Mouse (Mus musculus): ENCODE results near the gene Emg1. TPM values are rescaled to one million over a fixed set of nuclear protein-coding genes. Genes with fewer than 3 reads are reported as not detected.

Emg1 gene
- polyA plus RNA-seq (2015; fragmentation: Nextera tagmentation; extraction: Ambion mirVana): 191 and 202 TPM in 2 replicates

GRCm38 (mm10) chr6:124711824-124712782 is at the start of gene Emg1, which contains the start of gene Phb2:
TSS of gene Emg1 (minus strand) at chr6:124712178.
TSS of gene Phb2 (plus strand) at chr6:124712336.
- peaks cover 23% of the 10 kb centered on the region for H3K36me3 ChIP-seq
- peak within 1 kb of the TSS; percentile 74 for H3K4me2 ChIP-seq
- peaks cover 30% of the 10 kb centered on the region for H3K4me1 ChIP-seq
- under 1% methylated on average over 71 of the region's 76 CpGs for WGBS
- peak; percentile 96 for ATAC-seq (ENCODE audit: insufficient read depth, low FRiP score, low read depth)
- H3K9ac ChIP-seq: peak within 1 kb of the TSS; percentile 81
- peak within 1 kb of the TSS; percentile 85 for H3K27ac ChIP-seq
- no peaks in the 10 kb centered on the region for H3K27me3 ChIP-seq (replicated peaks)
- peak within 1 kb of the TSS; percentile 77 for H3K4me3 ChIP-seq (replicated peaks)
- H3K9me3 ChIP-seq: no peaks in the 10 kb centered on the region

DNA sequence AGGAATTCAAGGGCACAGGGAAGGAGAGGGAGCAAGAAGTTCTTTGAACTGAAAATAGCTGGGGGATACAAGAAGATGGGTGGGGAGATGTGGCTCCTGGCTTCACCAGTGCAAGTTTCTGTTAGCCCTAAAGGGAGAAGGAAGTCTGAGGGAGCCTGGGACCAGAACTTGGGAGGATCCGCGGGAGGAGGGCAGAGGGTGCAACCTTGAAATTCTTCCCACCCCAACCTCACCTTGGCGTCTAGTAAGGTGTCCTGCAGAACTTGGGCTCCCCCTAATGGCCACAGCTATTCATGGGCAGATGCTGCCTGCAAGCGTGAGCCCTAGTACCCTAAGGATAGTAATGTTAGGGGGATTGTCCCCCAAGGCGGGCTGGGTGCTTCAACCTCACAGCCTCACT is 47.3 kb upstream of the Emg1 start:
- Histone ChIP-seq H3K9me3 (no peaks in the 10 kb centered on the region), H3K4me2 (peak overlapping the region; percentile 61), H3K27me3 (replicated peaks) (no peaks in the 10 kb centered on the region), H3K9ac (no peak overlapping the region), H3K4me3 (replicated peaks) (no peak overlapping the region; the same call in 1 of the 2 replicates), H3K27ac (peak overlapping the region; percentile 96), H3K36me3 (no peaks in the 10 kb centered on the region), H3K4me1 (peaks cover 42% of the 10 kb centered on the region)
- ATAC-seq (ENCODE audit: insufficient read depth, low FRiP score, low read depth): peak; percentile 2; the same call in 1 of the 2 replicates
- WGBS: 3% methylated on average over 5 of the region's 5 CpGs

DNA sequence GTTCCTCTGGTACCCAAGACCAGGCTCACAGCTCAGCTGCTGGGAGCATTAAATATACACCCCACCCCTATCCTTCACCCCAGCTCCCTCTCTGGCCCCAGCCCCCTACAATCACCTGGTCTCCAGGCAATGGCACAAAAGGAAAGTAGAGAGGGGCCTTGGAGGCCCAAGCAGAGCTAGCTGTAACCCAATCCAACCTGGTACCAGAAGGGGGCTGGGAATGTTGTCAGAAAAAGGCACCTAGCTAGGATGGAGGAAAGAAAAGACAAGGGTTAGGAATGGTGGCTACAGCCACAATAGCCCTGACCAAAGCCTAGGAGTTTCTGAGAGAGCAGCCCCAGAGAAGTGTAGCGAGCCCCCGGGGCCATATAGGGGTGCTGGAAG is 46.9 kb upstream of the Emg1 start:
- Histone ChIP-seq H3K27me3 (replicated peaks) (no peaks in the 10 kb centered on the region), H3K36me3 (no peaks in the 10 kb centered on the region), H3K9ac (no peak overlapping the region), H3K9me3 (no peaks in the 10 kb centered on the region), H3K27ac (peak overlapping the region; percentile 96), H3K4me2 (peak overlapping the region; percentile 61), H3K4me3 (replicated peaks) (no peak overlapping the region; the same call in 1 of the 2 replicates), H3K4me1 (peaks cover 46% of the 10 kb centered on the region)
- ATAC-seq (ENCODE audit: insufficient read depth, low FRiP score, low read depth): no peak
- WGBS: 48% methylated on average over 2 of the region's 2 CpGs

DNA sequence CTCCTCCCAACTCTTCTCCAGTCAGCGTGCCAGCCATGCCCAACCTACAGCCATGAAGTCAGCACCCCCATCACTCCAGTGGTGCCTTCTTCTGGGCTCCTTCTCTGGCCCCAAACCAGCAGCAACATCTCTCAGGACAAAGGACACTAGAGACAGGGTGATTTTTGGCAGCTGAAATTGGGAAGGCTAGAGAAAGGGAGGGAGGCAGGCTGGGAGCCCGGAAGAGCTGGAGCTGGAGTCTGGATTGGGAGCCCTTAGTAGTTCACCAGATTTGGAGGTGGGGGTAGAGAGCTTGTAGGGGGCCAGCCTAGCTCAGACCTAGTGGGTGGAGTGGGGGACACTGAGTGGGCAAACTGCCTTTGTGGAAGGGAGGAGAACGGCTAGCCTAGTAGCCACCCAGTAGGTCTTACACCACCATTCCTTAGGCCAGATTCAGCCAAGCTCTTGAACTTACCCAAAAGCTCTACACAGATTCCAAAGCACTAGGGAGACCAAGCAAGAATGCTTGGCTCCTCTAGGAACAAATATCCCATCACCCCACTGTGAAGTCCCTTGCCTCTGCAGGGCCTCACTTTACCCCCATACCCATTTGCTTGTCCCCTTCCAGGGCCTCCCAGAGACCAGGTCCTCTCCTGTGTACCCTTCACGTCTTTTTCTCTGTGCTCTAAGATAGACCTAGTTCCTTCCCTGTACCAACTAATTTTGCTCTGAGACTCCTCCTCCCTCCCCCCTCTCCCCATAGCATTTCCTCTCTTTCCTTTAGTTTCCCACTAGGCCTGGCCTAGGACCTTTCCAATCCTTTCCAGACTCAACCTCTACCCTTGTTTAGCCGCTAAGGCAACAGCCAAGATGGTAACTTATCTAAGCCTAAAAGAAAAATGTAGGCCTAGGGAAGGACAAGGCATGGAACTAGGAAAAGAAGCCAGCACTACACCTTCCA is 46.2 kb upstream of the Emg1 start:
- Histone ChIP-seq H3K4me2 (peak overlapping the region; percentile 61), H3K4me3 (replicated peaks) (peak overlapping the region; percentile 75), H3K36me3 (no peaks in the 10 kb centered on the region), H3K9me3 (no peaks in the 10 kb centered on the region), H3K9ac (peak overlapping the region; percentile 76; the same call in 1 of the 2 replicates), H3K27ac (peak overlapping the region; percentile 96), H3K27me3 (replicated peaks) (no peaks in the 10 kb centered on the region), H3K4me1 (peaks cover 49% of the 10 kb centered on the region)
- WGBS: 25% methylated on average over 5 of the region's 5 CpGs
- ATAC-seq (ENCODE audit: insufficient read depth, low FRiP score, low read depth): peak; percentile 12; the same call in 1 of the 2 replicates

DNA sequence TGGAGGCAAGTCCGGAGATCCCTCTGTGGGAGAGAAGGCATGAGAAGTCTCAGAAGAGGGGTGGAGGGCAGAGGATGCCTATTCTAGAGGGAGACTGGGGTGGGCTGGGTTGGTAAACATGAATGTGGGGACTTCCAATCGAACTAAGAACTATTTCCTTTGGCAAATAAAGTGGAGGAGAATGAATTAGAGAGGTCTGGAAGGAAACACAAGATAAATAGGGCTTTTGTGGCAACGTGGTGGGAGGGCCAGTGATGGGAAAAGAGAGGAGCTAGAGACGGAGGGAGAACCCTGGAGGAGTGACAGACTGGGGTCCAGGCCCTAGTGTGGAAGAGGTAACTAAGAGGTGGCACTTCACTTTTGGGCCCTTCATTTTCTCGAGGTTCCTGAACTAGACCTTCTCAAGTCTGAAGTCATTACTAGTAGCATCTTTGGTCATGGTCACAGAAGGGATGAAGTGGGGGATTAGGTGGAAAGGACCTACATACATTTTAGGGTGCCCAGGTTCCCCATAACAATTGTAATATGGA is 45.4 kb upstream of the Emg1 start:
- no peaks in the 10 kb centered on the region for H3K27me3 ChIP-seq (replicated peaks)
- H3K4me2 ChIP-seq: peak overlapping the region; percentile 61
- peak overlapping the region; percentile 76 for H3K9ac ChIP-seq
- ATAC-seq (ENCODE audit: insufficient read depth, low FRiP score, low read depth): no peak
- peak overlapping the region; percentile 96 for H3K27ac ChIP-seq
- WGBS: 7% methylated on average over 5 of the region's 5 CpGs
- peak overlapping the region; percentile 75 for H3K4me3 ChIP-seq (replicated peaks)
- H3K36me3 ChIP-seq: no peaks in the 10 kb centered on the region
- H3K9me3 ChIP-seq: no peaks in the 10 kb centered on the region
- peaks cover 49% of the 10 kb centered on the region for H3K4me1 ChIP-seq

DNA sequence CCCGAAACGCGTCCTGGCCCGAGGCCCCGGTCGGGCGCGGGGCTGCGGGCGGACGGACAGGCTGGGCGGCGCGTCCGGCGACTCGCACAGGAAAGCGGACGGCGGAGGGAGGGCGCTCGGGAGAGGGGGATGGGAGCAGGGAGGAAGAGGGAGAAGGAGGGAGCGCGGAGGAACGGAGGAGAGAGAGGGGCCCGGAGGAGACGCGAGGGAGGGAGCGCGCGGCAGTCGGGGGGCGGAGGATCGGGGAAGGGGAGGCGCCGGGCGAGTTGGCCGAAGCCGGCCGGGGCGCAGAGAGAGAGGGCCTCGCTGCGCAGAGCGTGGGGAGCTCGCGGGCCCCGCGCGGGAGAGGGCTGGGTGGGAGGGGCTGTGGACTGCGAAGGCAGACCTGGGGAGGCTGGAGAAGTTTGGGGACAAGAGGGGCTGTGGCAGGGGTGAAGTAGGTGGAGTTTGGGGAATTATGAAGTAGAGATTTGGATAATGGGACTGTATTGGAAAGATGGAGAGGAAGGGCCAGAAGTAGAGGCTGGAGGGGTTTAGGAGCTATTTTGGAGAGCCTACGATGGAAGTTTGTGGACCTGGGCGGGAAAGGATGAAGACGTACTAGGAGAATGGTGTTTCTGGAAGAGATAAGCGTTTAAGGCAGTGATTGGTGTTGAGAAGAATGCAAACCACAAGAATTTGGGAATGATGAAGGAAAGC is 44.8 kb upstream of the Emg1 start:
- peak; percentile 76 for ATAC-seq (ENCODE audit: insufficient read depth, low FRiP score, low read depth)
- peak overlapping the region; percentile 96 for H3K27ac ChIP-seq
- peak overlapping the region; percentile 75 for H3K4me3 ChIP-seq (replicated peaks)
- H3K9ac ChIP-seq: peak overlapping the region; percentile 76
- peak overlapping the region; percentile 61 for H3K4me2 ChIP-seq
- no peaks in the 10 kb centered on the region for H3K27me3 ChIP-seq (replicated peaks)
- peaks cover 49% of the 10 kb centered on the region for H3K4me1 ChIP-seq
- no peaks in the 10 kb centered on the region for H3K9me3 ChIP-seq
- 1% methylated on average over 46 of the region's 54 CpGs for WGBS
- no peaks in the 10 kb centered on the region for H3K36me3 ChIP-seq

DNA sequence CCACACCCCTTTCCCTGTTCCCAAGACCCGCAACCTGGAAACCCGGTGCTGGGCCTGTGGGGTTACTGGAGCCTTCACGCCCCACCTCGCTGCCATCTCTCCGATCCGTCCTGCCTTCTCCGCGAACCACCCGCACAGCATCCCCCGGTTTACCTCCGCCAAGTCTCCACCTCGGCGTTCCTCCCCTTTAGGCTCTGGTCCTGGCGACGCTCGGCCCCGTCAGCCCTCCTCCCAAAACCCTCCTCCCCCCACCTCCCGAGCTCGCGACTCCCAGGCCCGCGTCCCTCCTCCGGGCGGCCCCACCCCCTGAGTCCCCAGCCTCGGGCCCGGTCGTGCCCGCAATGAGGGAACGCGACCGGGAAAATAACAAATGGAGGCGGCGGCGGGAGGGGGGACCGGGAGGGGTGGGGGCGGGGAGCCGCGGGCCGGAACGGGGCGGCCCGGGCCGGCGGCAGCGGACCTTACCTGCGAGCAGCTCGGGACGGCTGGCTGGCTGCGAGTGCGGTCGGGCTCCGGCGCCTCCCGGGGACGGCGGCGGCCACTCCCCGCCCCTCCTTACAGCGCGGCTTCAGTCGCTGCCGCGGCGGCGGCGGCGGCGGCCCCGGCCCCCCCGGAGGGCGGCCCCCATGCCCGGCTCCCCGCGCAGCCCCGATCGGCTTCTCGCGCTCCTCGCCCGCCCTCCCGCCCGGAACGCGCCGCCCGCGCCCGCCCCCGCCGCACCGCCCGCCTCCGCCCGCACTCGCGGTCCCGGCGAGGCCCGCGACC is 44.0 kb upstream of the Emg1 start, which contains the start of the genes Gm45234 and Atn1:
TSS of gene Gm45234 (minus strand) at position 191 of the 765 bp plus-strand sequence.
TSS of gene Atn1 (minus strand) at position 694 of the 765 bp plus-strand sequence.
- H3K4me1 ChIP-seq: peaks cover 49% of the 10 kb centered on the region

DNA sequence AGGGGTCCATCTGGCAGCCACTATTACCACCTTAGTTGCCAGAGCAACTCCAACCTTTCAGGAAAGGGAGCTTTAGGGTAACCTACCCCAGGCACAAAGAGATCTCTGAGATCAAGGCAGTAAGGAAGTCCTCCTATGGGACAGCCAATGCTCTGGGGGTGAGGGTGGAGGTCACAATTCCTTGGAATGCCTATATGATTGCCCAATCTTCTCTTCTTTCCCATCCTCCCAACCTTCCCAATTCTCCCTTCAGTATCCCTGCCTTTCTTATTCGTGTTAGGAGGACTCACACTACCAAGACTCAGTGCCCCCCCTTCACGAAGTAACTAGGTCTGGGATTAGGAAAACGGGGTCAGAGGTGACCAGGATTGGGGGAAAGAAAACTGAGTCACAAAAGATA is 43.3 kb upstream of the Emg1 start:
- peaks cover 49% of the 10 kb centered on the region for H3K4me1 ChIP-seq

More for the DNA sequence above, 44.0 kb upstream of the Emg1 start, which contains the start of the genes Gm45234 and Atn1:
- Histone ChIP-seq H3K27me3 (replicated peaks) (no peaks in the 10 kb centered on the region), H3K27ac (peak within 1 kb of the TSS; percentile 96), H3K9ac (peak within 1 kb of the TSS; percentile 76), H3K36me3 (no peaks in the 10 kb centered on the region), H3K4me3 (replicated peaks) (peak within 1 kb of the TSS; percentile 75), H3K4me2 (peak within 1 kb of the TSS; percentile 61), H3K9me3 (no peaks in the 10 kb centered on the region)
- peak; percentile 57; the same call in 1 of the 2 replicates for ATAC-seq (ENCODE audit: insufficient read depth, low FRiP score, low read depth)
- under 1% methylated on average over 51 of the region's 100 CpGs for WGBS

GRCm38 (mm10) chr6:124753861-124754260 is 41.9 kb upstream of the Emg1 start:
- Histone ChIP-seq H3K4me2 (no peak overlapping the region), H3K27me3 (replicated peaks) (no peaks in the 10 kb centered on the region), H3K4me1 (peaks cover 38% of the 10 kb centered on the region), H3K27ac (no peak overlapping the region), H3K9ac (no peak overlapping the region), H3K4me3 (replicated peaks) (no peak overlapping the region), H3K9me3 (no peaks in the 10 kb centered on the region), H3K36me3 (0 out of 2 replicates have a peak, but pooled peaks cover 9% of the 10 kb centered on the region)
- ATAC-seq (ENCODE audit: insufficient read depth, low FRiP score, low read depth): no peak
- 83% methylated on average over 2 of the region's 2 CpGs for WGBS

More for the DNA sequence above, 43.3 kb upstream of the Emg1 start:
- Histone ChIP-seq H3K27ac (peak overlapping the region; percentile 96), H3K9ac (peak overlapping the region; percentile 76), H3K4me3 (replicated peaks) (peak overlapping the region; percentile 75), H3K9me3 (no peaks in the 10 kb centered on the region), H3K27me3 (replicated peaks) (no peaks in the 10 kb centered on the region), H3K36me3 (no peaks in the 10 kb centered on the region), H3K4me2 (peak overlapping the region; percentile 61)
- no peak for ATAC-seq (ENCODE audit: insufficient read depth, low FRiP score, low read depth)
- WGBS: 8% methylated on average over 3 of the region's 3 CpGs

DNA sequence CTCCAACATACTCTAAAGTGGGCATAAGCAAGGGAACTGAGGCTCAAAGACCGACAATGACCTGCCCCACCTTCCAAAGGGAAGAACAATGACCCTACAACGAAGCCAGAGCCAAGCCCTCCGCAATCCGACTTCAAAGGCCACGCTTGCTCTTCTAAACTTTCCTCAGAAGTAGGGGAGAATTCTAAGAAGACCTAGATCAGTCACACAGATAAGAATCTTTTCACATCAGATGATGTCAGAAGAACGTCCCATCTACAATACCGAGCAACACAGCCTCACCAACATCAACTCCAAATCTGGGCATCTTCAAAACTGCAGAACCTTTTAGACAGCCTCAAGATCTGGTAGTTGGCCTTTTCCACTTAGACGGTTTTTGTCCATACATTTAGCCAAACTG is 38.4 kb upstream of the Emg1 start:
- peaks cover 26% of the 10 kb centered on the region for H3K36me3 ChIP-seq
- H3K4me3 ChIP-seq (replicated peaks): no peak overlapping the region
- WGBS: 81% methylated on average over 8 of the region's 8 CpGs

More for the DNA sequence above, 38.4 kb upstream of the Emg1 start:
- no peaks in the 10 kb centered on the region for H3K9me3 ChIP-seq
- no peaks in the 10 kb centered on the region for H3K27me3 ChIP-seq (replicated peaks)
- H3K4me2 ChIP-seq: no peak overlapping the region
- H3K27ac ChIP-seq: no peak overlapping the region
- ATAC-seq (ENCODE audit: insufficient read depth, low FRiP score, low read depth): no peak
- no peak overlapping the region for H3K9ac ChIP-seq
- peaks cover 33% of the 10 kb centered on the region for H3K4me1 ChIP-seq
